Mouse (Mus musculus): Measurements from ENCODE around the gene Spata2l.

Gene Spata2l

DNA sequence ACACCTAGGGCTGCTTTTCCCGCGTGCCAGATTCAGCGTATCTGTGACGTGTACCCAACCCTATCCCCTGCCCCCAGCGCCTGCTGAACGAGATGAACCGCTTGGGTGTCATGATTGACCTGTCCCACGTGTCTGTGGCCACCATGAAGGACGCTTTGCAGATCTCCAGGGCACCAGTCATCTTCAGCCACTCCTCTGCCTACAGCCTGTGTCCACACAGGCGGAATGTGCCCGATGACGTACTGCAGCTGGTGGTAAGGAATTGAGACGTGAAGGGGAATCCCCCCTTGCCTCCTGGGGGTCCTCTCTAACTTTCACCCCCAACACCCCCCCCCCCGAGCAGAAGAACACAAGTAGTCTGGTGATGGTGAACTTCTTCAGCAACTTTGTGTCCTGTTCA is 36.2 kb downstream of the Spata2l start:
- DNase-seq (ENCODE audit: low read depth, low spot score) = no peak

DNA sequence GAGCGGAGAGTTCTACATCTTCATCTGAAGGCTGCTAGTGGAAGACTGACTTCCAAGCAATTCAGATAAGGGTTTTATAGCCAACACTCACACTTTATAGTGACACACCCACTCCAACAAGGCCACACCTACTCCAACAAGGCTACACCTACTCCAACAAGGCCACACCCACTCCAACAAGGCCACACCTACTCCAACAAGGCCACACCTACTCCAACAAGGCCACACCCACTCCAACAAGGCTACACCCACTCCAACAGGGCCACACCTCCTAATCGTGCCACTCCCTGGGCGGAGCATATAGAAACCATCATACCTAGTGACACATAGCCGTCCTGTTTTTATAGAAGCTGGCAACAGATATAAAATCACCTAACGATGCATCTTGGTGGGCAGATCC is 39.0 kb downstream of the Spata2l start:
- peak; percentile 79 for DNase-seq (ENCODE audit: low read depth, low spot score)

DNA sequence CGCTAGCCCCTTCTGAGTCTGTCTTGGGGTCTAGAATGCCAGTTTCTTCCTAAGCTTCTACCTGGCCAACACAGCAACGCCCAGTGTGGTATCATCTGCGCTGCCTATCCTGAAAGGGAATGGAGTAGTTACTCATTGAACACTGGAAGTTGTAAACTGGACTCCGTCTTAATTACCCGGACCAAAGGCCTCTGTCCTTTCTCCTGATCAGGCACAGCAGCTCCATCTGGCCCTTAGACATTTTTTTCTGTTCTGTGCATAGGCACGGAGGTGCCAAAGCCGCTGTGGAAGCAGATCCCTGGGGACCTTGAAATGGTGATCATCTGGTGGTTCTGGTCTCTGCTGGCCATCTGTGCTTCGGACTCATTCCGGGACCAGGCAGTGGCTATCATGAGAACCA is 42.3 kb downstream of the Spata2l start:
- DNase-seq (ENCODE audit: low read depth, low spot score) = no peak

DNA sequence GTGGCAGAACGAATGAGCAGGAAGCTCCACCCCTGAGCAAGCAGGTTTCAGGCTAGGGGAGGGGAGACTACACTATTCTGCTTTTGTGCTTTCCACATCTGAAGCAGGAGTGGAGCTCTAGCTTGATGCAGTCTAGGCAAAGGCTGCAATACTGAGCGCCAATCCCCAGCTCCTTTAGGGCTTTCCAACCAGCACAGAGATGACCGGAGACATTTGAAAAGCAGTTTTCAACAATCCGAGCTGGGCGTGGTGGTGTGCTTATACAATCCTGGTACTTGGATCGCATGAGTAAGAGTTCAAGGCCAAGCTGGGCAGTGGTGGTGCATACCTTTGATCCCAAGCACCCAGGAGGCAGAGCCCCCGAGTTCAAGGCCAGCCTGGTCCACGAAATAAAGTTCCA is 44.1 kb downstream of the Spata2l start:
- DNase-seq (ENCODE audit: low read depth, low spot score) = peak; percentile 77

DNA sequence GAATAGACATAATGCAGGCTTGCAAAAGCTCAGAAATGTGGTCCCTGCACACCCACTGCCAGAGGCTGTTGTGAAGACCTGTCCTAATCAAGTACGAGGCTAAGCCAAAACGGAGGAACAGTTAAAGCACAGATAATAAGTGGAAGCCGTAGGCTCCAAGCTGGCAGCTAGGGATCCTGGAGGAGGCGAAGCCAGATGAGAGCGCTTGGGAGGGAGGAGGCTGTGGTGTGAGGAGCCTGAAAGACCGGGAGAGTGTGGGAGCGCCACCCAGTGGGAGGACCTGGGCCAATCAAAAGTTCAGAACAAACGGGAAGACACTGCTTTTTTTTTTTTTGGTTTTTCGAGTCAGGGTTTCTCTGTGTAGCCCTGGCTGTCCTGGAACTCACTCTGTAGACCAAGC is 45.4 kb downstream of the Spata2l start:
- DNase-seq (ENCODE audit: low read depth, low spot score) = peak; percentile 91

DNA sequence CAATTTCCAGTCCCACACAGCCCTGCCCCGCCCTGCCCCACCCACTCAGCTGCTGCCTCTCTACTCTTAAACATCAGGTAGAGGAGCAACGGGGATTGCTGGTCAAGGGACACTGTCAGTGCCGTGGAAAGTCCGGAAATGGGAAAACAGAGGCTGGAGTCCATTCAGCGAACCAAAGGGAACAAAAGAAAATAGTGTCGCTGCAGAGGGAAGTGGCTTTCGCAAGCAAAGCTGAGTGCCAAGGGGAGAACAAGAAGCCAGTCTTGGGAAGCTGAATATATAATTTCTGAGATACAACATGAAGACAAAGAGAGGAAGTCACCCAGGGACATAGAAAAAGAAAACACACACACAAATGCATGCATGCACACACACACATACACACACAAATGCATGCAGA is 47.2 kb downstream of the Spata2l start:
- no peak for DNase-seq (ENCODE audit: low read depth, low spot score)

DNA sequence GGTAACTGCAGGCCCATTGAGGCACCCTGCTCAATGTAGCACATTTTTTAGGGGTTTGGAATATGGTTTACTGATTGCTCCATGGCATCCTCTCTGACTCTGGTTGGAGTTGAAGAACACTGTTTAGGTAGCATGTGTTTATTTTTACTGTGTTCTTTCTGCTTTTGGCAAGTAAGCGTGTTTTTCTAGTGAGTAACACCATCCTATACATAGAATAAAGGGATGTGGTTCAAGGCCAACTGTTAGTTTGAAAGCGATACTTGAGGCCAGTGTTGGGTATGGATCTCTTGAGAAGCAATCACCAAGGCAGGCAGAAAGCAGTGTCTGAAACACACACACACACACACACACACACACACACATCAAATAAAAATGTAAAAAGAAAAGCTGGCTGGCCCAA is 48.0 kb downstream of the Spata2l start:
- DNase-seq (ENCODE audit: low read depth, low spot score) = no peak

DNA sequence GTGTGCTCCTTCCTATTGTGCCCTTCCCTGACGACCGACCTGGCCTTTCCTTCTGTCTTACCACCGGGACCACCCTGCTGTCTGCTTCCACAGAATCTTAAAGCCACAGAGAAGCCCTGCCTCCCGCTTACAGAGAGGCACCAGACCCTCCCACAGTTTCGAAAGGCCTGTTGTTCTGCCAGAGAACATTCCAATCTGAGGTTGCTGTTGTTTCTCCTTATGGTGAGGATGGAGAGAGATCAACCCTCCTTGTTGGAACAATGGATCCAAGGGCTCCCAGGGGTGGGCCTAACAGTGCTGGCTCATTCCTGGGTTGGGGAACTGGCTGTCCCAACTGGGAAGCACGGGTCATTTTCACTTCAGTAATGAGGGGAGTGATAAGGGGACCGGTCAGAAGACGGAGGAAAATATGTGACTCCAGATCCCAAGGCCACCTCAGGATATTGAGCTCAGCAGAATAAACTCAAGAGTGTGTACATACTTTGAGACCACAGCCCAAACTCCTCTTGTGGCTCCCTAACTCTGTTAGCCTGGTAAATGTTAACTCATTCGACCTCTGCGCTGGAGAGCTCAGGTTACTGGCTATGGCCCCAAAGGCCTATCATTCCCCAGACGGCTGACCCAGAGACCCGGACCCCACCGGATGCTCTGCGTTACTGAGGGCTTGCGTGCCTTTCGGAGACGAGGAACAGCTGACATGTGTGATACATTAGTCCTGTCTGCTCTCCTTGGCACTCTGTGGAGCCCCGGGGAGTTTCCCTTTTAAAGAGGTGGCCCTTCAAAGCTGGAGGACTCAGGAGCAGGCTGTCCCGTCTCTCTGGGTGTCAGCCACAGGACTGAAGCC is 50.2 kb downstream of the Spata2l start, which contains the start of gene Dpep1:
Dpep1 (plus strand) TSS at position 677 of the 844 bp plus-strand sequence.
- DNase-seq (ENCODE audit: low read depth, low spot score) = no peak

DNA sequence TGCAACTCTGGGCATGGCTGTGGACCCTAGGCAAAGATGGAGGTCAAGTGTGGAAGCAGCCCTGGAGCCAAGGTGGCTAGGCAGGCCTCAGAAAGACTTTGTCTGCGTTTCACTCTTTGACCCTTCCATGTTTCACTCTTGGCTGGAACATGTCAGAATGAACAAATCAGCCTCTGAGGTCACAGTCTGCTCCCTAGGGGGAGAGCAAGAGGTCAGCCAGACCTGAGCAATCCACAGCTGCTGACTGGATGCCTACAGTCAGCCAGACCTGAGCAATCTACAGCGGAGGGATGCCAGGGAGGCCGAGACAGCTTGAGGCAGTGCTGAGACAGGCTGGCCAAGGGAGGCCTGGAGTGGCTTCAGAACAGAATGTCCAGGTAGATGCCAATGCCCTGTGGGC is 54.6 kb downstream of the Spata2l start:
- DNase-seq (ENCODE audit: low read depth, low spot score) = peak; percentile 27
